Mouse (Mus musculus) liver, adult 2 months (tissue): ENCODE results near the gene Bet1.

Experiments used
- CTCF ChIP-seq: fragments of 200-500 bp; IDR thresholded peaks from 2 replicates; pipeline ENCODE4 v1.5.1; 2011; ENCODE audit warnings: low read depth, low read length, control low read depth
- POLR2A ChIP-seq: fragments of 200-500 bp; IDR thresholded peaks from 2 replicates; pipeline ENCODE4 v1.6.1; 2011; ENCODE audit warnings: low read length, control low read depth; ENCODE audit not compliant: insufficient read depth; ENCODE audit errors: extremely low read depth

DNA sequence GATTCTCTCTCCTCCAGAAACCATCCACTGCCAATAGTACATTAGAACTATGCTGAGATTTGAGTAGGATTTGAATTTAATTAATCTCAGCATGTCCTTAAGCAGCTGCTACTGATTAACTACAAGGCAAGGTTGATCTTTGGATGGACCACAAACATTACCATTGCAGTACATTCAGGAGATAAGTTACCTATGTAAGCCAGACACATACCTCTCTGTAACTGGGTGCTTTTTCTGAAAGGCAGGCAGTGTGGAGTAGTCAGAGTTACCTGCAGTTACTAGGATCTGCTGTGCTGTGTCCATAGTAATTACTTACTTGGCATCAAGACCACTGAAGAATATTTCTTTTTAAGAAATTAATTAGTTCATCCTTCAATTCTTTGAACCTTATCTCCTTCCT lies 17.1 kb downstream of the Bet1 start:
- TF ChIP-seq CTCF (no peak), POLR2A (no peak)
